Mouse (Mus musculus) megakaryocyte progenitor cell, adult 5-6 weeks (primary cell): ENCODE measurements around the gene Dph1. TPM values are rescaled to one million over a fixed set of nuclear protein-coding genes. Genes with fewer than 3 reads are reported as not detected.

Source experiments
- ATAC-seq: replicated peaks from 2 replicates; pipeline ENCODE4 v1.8.0; 2016; ENCODE audit warnings: mild to moderate bottlenecking, moderate TSS enrichment, inconsistent platforms; ENCODE audit not compliant: poor library complexity
- total RNA-seq, 2 experiments: library from RNA; stranded (forward) in 1 of 2; stranded (reverse) in 1 of 2; fragments of 157-497, 149-512 nt in 1 of 2; fragments of 200-1000 nt in 1 of 2; gene quantifications; 2 replicates each; pipeline versions ENCODE4 v1.2.3 to v1.2.4; 2015 to 2017

The Dph1 gene
- total RNA-seq, 2 experiments from 2014 or later: 3.3 to 9.2 TPM

- peak; percentile 32; the same call in 1 of the 2 replicates for ATAC-seq
These were observed 13.4 kb upstream of the Dph1 start for GRCm38 (mm10) chr11:75204472-75204871.

- ATAC-seq: no peak
These were observed 12.9 kb upstream of the Dph1 start for GRCm38 (mm10) chr11:75203926-75204325.

DNA sequence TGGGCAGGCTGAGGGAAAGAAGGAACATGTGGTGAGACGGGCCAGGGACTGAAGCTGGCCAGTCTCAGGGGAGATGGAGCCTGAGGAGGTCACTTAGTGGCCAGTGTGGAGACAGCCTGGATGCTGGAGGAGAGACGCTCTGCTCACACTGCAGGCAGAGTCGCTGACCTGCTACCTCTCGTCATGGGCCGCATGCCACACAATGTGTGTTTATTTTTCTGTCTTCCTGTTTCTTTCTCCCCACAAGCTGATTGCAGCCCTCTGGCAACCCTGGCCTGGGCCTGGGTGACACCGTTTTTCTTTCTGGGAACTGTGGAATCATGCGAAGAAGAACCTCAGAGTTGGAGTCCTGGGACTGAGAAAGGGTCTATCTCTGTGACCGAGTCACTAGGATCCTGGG is 10.7 kb upstream of the Dph1 start:
- ATAC-seq: no peak

DNA sequence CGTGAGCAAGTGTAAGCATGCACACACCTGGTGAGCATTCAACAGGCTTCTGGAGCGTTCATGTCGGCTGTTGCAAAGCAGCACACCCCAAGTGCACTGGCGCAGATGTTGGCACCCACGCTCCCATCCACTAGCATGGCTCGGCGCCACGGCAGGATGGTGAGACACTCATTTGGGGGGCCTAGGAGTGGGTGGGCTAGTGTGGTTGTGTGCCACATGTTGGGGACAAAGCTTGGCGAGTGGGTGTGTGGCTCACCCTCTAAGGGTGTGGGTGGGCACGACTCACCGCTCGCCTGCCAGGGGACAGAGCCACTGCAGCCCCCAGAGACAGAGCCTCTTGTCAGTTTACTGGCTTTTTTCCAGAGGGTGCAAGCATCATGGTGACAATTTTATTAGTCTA is 9.9 kb upstream of the Dph1 start:
- no peak for ATAC-seq

GRCm38 (mm10) chr11:75199951-75200350 is 8.9 kb upstream of the Dph1 start:
- ATAC-seq: no peak

DNA sequence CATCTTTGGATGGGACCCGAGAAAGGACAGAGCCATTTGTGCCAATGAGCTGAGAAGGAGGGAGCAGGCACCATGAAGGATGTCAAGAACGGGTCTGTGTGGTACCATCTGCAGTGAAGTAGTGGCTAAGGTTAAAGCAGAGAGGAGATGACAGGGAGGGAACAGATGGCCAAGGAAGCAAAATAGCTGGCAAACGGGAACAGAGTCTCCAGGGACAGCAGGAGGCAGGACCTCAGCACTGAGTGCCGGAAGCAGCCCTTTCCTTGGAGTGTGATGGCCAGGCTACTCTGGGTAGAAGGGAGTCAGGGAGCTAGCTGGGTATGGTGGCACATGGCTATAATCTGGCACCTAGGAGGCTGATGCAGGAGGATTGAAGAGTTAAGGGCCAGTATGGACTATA is 7.8 kb upstream of the Dph1 start:
- ATAC-seq: no peak

GRCm38 (mm10) chr11:75197956-75198355 is 6.9 kb upstream of the Dph1 start:
- peak; percentile 67 for ATAC-seq

DNA sequence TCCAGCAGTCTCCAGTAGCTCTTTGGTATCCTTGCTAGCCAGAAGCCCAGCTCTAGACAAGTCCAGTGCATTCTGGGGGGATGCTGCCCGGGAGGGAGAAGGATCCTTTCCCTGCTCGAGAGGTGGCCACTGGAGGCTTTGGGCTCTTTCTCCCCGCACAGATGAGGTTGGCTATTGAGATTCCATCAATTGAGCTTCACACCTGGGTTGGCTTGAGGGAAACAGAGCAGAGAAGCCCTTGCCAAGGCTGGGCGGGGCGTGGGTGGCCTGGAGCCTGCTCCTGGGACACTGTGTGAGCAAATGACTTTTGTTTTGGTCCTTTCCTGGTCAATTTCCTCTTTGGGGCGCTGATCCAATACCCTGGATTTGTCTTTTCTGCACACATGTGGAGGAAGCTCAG is 5.1 kb upstream of the Dph1 start:
- ATAC-seq: no peak

DNA sequence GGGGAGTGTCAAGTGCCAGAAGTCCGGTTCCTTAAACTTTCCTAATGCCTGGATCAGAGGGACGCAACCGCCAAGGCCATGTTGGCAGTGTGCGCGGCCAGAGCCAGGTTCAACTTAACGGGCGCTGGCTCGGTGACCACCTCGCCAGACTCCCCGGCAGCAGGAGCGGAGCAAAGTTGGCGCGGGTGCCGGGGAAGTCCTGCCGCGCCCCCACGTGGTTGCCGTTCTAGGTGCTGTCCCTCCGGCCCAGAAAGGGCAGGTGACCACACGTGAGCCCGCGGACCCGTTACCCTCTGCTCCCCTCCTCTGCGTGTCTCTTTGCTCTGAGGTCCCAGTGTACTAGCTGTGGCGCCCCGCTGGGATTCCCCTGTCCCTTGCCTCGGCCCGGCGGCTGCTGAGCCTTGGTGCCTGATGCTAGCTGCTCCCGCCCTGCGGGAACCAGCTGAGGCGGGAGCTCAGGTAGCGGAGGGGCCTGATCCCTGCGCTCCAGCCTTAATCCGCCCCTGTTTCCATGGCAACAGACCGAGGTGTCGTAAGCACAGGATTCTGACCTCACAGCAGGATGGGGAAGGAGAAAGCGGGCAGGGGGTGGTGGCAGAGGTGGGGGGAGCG is 3.9 kb upstream of the Dph1 start:
- ATAC-seq: no peak

DNA sequence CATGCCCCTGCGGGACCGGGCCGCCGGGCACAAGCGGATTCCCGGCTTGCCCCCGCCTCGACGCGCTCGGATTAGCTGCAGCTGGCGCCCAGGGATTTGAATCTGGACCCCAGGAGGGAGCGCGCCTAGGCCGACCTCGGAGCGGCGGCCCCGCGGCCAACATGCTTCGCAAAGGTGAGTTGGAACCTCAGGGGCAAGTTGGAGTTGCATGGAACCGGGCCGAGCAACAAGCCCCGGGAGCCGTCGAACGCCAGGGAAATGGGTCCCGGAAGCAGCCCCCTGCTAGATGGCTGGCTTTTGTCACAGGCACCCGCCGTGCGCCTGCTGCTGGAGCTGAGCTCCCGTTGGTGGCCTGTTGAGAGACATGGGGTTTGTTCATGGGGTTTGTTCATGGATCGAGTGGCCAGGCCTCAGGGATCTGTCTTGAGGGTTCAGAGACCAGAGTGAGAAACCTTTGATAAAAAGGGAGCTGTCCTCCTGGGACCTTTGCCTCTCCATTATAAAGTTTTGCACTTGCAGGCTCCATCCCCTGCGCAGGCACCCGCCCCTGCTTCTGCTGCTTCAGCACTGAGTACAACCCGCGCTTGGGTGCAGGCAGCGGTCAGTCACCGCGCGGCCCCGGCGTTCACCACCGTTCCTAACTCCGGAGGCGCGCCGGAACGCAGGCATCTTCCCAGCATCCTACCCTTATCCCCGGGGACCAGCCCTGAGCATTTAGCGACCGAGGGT is 3.2 kb upstream of the Dph1 start:
- ATAC-seq: no peak

- no peak for ATAC-seq
These were observed 2.4 kb upstream of the Dph1 start, which contains the start of gene Rtn4rl1 for GRCm38 (mm10) chr11:75193256-75194071. Gene Rtn4rl1 (plus strand): TSS chr11:75193783.

- peak; percentile 59 for ATAC-seq
These were observed 1.5 kb upstream of the Dph1 start for GRCm38 (mm10) chr11:75192336-75193214.

- ATAC-seq: no peak
These were observed 800 bp upstream of the Dph1 start for GRCm38 (mm10) chr11:75191841-75192240.

GRCm38 (mm10) chr11:75190371-75190724 is 693 bp downstream of the Dph1 start:
- peak; percentile 87 for ATAC-seq

DNA sequence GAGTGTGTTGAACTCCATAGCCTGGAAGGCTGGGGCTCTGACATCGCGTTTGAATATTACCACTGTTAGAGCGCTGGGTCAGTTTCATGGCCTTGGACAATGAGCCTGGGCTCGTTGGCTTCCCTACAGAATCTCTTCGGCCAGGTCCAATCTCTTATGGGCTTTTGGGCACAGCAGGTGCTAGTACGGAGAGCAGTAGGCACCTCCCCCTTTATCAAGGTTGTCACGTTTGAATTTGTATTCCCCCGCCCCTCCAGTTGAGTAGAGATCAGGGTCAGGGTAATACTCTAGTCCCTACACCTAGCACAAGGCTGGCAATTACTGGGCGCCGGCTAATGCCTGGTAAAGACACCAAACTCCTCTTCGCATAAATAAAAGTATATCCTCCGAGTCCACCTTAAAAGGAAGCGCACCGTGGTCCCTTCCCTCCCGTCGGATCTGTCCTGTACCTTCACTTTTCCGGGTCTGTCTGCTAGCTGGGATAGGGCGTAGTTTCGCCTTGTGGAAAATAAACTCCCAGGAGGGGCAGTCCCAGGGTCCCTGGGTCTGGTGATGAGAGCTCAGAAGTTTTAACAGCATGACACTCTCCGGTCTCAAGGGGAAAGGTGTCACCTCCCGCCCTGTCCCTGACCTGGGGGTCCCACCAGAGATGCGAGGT is 1.2 kb downstream of the Dph1 start:
- ATAC-seq: peak; percentile 47

GRCm38 (mm10) chr11:75184986-75185385 is 6.1 kb downstream of the Dph1 start:
- ATAC-seq: no peak

DNA sequence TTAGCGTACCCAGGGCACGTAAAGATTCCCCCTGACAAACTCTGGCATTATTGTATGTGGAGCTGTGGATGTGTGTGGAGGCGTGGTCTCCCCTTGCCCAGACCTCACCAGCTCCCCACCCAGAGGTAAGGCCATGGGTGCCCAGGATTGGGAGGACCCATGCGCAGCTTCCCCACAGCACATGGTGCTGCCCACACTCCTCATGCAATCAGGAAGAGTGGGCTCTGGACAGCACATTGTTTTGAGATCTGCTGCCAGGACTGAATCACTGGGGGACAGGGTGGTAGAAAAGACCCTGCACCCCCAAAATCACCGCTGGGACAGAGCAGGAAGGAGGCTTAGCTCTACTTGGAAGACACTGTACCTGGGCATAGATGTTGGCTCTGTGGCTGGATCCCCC is 6.5 kb downstream of the Dph1 start:
- ATAC-seq: no peak

DNA sequence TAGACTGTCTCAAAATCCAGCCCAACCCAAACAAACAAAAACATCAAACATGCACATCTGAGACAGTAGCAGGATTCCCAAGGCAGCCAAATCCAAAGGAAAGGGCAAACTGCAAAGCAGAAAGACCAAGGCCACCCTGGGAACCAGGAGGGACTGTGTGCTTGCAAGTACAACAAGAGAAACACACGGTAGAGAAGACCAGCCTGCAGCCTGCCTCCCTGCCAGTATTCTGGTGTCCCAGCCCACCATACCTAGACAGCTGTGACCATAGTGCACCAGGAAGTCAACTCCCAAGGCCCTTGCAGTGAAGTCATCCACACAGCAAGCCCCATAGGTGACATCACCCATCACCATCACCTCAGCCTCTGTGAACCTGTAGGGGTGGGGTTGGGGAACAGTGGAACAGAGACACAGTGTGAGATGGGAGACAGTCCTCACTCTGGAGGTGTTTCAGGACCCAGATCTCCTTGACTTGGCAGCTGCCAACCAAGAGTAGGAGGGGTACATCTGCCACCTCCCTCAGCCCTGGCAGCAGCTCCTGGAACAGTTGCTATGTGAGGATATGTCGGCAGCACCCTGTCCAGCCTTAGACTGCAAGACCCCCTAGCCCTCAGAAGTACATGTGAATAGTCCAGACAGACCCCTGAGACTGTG is 7.0 kb downstream of the Dph1 start:
- no peak for ATAC-seq

DNA sequence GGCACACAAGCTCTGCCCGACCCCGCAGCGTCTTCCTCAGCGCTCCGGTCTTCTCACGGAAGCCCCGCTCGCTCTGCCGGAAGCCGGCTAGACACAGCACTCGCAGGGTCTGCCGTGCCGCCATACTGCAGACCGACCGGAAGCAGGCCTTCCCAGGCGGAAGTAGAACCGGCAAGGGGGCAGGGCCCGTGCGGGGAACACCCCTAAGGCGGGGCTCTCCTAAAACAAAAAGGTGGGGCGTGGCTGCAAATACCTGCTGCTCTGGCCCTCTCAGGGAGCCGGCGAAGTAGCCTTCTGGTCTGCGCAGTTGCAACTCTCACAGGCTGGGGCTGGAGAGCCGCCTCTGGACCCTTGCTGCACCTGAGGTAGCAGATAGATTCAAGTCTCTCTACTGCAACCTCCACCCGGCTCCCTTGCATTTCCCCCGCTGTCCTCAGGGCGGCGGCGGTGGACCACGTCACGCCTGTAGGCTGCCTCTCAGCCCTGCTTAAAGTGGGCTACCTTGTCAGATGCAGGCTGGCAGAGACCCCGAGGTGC is 12.3 kb downstream of the Dph1 start, which contains the start of gene Ovca2:
Gene Ovca2, minus strand, starts transcription at position 164 of the 537 bp plus-strand sequence.
- peak; percentile 96 for ATAC-seq
